ENCODE assay signal across 9 mouse cellular contexts in genomic region chr11:117728841-117729240, GRCm38 (mm10). TPM values are rescaled to one million over a fixed set of nuclear protein-coding genes. Genes with fewer than 3 reads are reported as not detected.
DNase-seq lines count a peak whose midpoint lies in the region; ATAC-seq lines count a peak whose summit lies in the region.
"Had no signal": no experiment of that assay in that cellular context is flagged by ENCODE, and none has a peak within 500 bp of the region (broad histone marks: within the 10 kb centered on the region; RNA-seq: fewer than 3 reads in every experiment).

No protein-coding gene starts in this region.

- no peak overlapping the region for H3K9ac ChIP-seq in liver, embryonic 16.5 days (ENCODE audit: low read depth, low read length)
- no peak overlapping the region for H3K9ac ChIP-seq in kidney, embryonic 15.5 days
- no peak overlapping the region for H3K9ac ChIP-seq in stomach, embryonic 15.5 days
- H3K9ac ChIP-seq: liver, embryonic 15.5 days had no signal

- no peak overlapping the region for H3K4me3 ChIP-seq in liver, embryonic 16.5 days (ENCODE audit: low read depth, low read length)
- no peak overlapping the region for H3K4me3 ChIP-seq in kidney, embryonic 15.5 days (replicated peaks)
- H3K4me3 ChIP-seq in stomach, embryonic 15.5 days (replicated peaks) = no peak overlapping the region
- H3K4me3 ChIP-seq: liver, embryonic 15.5 days had no signal

- H3K27me3 ChIP-seq in liver, embryonic 16.5 days (ENCODE audit: control insufficient read depth, insufficient read depth, low read depth, low read length) = no peaks in the 10 kb centered on the region
- H3K27me3 ChIP-seq in kidney, embryonic 15.5 days = no peaks in the 10 kb centered on the region
- H3K27me3 ChIP-seq in stomach, embryonic 15.5 days (replicated peaks) = no peaks in the 10 kb centered on the region
- H3K27me3 ChIP-seq: liver, embryonic 15.5 days had no signal

- no peaks in the 10 kb centered on the region for H3K9me3 ChIP-seq in liver, embryonic 16.5 days (replicated peaks; ENCODE audit: control insufficient read depth, low read length)
- H3K9me3 ChIP-seq in kidney, embryonic 15.5 days (replicated peaks) = no peaks in the 10 kb centered on the region
- H3K9me3 ChIP-seq in stomach, embryonic 15.5 days = no peaks in the 10 kb centered on the region
- H3K9me3 ChIP-seq: liver, embryonic 15.5 days had no signal

- no peak for DNase-seq in liver
- DNase-seq in gastrocnemius, postnatal 25 days = peak; percentile 63
- no peak for DNase-seq in adrenal gland, adult 2 months
- DNase-seq in left cerebral cortex, adult 9 months (ENCODE audit: low spot score in 2 of 2) = no peak
- DNase-seq in urinary bladder, adult 18-20 months (ENCODE audit: low spot score in 2 of 2) = no peak

- ATAC-seq in liver, embryonic 16.5 days (ENCODE audit: low read depth) = 0 out of 2 replicates have a peak, but pooled peaks have one; percentile 39
- ATAC-seq in kidney, embryonic 15.5 days (replicated peaks; ENCODE audit: low FRiP score) = peak; percentile 60; the same call in 1 of the 2 replicates
- ATAC-seq in stomach, embryonic 15.5 days (ENCODE audit: insufficient read depth, low FRiP score, low read depth) = no peak

- no peaks in the 10 kb centered on the region; the same call in 1 of the 2 replicates for H3K4me1 ChIP-seq in liver, embryonic 16.5 days (ENCODE audit: control insufficient read depth, low read depth, low read length)
- H3K4me1 ChIP-seq in kidney, embryonic 15.5 days = peaks cover 39% of the 10 kb centered on the region
- H3K4me1 ChIP-seq in stomach, embryonic 15.5 days = no peaks in the 10 kb centered on the region

- no peaks in the 10 kb centered on the region for H3K36me3 ChIP-seq in liver, embryonic 16.5 days (ENCODE audit: control insufficient read depth, insufficient read depth)
- H3K36me3 ChIP-seq in kidney, embryonic 15.5 days = peaks cover 12% of the 10 kb centered on the region
- H3K36me3 ChIP-seq in stomach, embryonic 15.5 days = peaks cover 4% of the 10 kb centered on the region; the same call in 1 of the 2 replicates
- H3K36me3 ChIP-seq: liver, embryonic 15.5 days had no signal

- no peak overlapping the region for H3K4me2 ChIP-seq in liver, embryonic 16.5 days (ENCODE audit: low read depth, low read length)
- no peak overlapping the region for H3K4me2 ChIP-seq in kidney, embryonic 15.5 days
- H3K4me2 ChIP-seq in stomach, embryonic 15.5 days = no peak overlapping the region
- H3K4me2 ChIP-seq: liver, embryonic 15.5 days had no signal

- no peak overlapping the region for H3K27ac ChIP-seq in liver, embryonic 16.5 days (ENCODE audit: low read length)
- peak overlapping the region; percentile 69 for H3K27ac ChIP-seq in kidney, embryonic 15.5 days
- H3K27ac ChIP-seq in stomach, embryonic 15.5 days = peak overlapping the region; percentile 3; the same call in 1 of the 2 replicates
- H3K27ac ChIP-seq: liver, embryonic 15.5 days had no signal

- 64% methylated on average over 1 of the region's 1 CpGs for WGBS in liver, embryonic 16.5 days (ENCODE audit: insufficient replicate concordance)
- WGBS in kidney, embryonic 15.5 days = 14% methylated on average over 1 of the region's 1 CpGs
- WGBS in stomach, embryonic 15.5 days = 52% methylated on average over 1 of the region's 1 CpGs

RNA-seq across cellular contexts. Expression of gene Tmc8, which starts 53.0 kb away (rescaled TPM):
- polyA plus RNA-seq in liver, embryonic 16.5 days (2015; fragmentation: Nextera tagmentation; extraction: Ambion mirVana) = 16.0 and 16.3 TPM in 2 replicates
- 1 to 10 TPM in 1 of 2 experiments, under 1 TPM in 1; 0.56 to 1.6 TPM for total RNA-seq in gastrocnemius, postnatal 25 days (2021)
- 2.7 and 3.6 TPM in 2 replicates for polyA plus RNA-seq in kidney, embryonic 15.5 days (2015; fragmentation: Nextera tagmentation; extraction: Ambion mirVana)
- polyA plus RNA-seq in stomach, embryonic 15.5 days (2015; fragmentation: Nextera tagmentation; extraction: Ambion mirVana) = 4.1 and 5.4 TPM in 2 replicates
- total RNA-seq in adrenal gland, adult 2 months (2021) = 1 to 10 TPM; 2.3 to 3.1 TPM
- 12.3 and 13.8 TPM in 2 replicates for polyA plus RNA-seq in adrenal gland, adult 2 months (2012; rRNA removed)

RNA-seq across cellular contexts. Expression of gene Tmc6, which starts 53.2 kb away (rescaled TPM):
- polyA plus RNA-seq in liver, embryonic 16.5 days (2015; fragmentation: Nextera tagmentation; extraction: Ambion mirVana) = 45.6 and 46.2 TPM in 2 replicates
- total RNA-seq in gastrocnemius, postnatal 25 days (2021) = 1 to 10 TPM; 6.8 to 7.8 TPM
- 36.2 and 37.5 TPM in 2 replicates for polyA plus RNA-seq in kidney, embryonic 15.5 days (2015; fragmentation: Nextera tagmentation; extraction: Ambion mirVana)
- polyA plus RNA-seq in stomach, embryonic 15.5 days (2015; fragmentation: Nextera tagmentation; extraction: Ambion mirVana) = 28.3 and 29.4 TPM in 2 replicates
- 10 to 100 TPM; 22.3 to 28.5 TPM for total RNA-seq in adrenal gland, adult 2 months (2021)
- polyA plus RNA-seq in adrenal gland, adult 2 months (2012; rRNA removed) = 45.1 and 47.7 TPM in 2 replicates
